Mouse (Mus musculus): ENCODE data around the gene Iqce.
"Not testable (repeated sequence)": the region's sequence is repeated elsewhere in the genome, so short reads cannot be mapped to it uniquely, and the experiment has no call there.

Gene Iqce

DNA sequence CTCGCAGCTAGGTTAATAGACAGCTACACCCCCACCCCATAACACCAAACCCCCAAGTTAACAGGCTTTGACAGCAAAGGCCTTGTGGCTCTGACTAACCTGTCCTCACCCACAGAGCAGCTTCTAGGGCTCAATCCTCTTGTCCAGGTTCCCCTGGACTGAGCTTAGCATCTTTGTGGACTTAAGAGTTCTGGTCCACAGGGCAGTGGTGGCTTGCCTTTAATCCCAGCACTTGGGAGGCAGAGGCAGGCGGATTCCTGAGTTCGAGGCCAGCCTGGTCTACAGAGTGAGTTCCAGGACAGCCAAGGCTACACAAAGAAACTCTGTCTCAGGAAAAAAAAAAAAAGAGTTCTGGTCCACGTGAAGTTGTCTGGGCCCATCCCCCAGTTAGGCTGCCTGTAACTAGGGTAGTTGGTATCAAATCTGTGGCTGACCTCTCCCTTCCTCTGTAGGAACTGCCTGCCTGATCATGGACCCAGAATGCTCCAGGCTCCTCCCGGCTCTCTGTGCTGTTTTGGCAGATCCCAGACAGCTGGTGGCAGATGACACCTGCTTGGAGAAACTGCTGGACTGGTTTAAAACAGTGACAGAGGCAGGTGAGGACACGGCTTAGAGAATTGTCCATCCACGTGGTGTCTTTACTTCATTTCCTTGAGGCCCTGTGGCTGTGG is 3.5 kb upstream of the Iqce start:
- in situ Hi-C loops (cut with MboI, MseI), result no loop called here

- in situ Hi-C loops (cut with MboI, MseI), result no loop called here
Observed at GRCm38 (mm10) chr5:140704378-140705251, 2.4 kb upstream of the Iqce start, which contains the start of gene Brat1. Gene Brat1, plus strand, starts transcription at chr5:140705011.

GRCm38 (mm10) chr5:140703480-140704377 is 1.6 kb upstream of the Iqce start:
- in situ Hi-C loops (cut with MboI, MseI), result no loop called here

- in situ Hi-C loops (cut with MboI, MseI), result no loop called here
Observed at GRCm38 (mm10) chr5:140702618-140703175, 519 bp upstream of the Iqce start.

GRCm38 (mm10) chr5:140701661-140702060 is 517 bp downstream of the Iqce start:
- in situ Hi-C loops (cut with MboI, MseI), result no loop called here

- in situ Hi-C loops (cut with MboI, MseI), result no loop called here
Observed at GRCm38 (mm10) chr5:140699776-140700175, 2.4 kb downstream of the Iqce start.

GRCm38 (mm10) chr5:140695987-140696386 is 6.2 kb downstream of the Iqce start:
- in situ Hi-C loops (cut with MboI, MseI), result no loop called here

DNA sequence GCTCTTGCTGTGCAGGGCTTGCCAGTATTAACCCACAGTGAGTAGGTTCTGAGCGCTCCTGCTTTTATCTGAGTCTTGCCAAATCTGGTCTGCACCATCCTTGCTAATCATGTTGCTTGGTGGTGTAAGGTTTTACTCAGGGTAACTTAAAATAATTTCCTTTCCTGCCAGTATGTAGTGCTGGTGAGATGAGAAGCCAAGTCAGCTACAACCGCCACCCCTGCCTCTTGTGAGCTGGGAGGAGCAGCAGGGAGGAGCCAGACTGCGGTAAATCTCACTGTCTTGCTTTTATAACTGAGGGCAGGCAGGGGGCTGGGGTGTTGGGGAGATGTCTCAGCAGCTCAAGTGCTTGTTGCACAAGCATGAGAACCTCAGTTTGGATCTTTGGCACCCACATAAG is 13.7 kb downstream of the Iqce start:
- in situ Hi-C loops (cut with MboI, MseI), result no loop called here

GRCm38 (mm10) chr5:140684343-140685148 is 17.6 kb downstream of the Iqce start:
- in situ Hi-C loops (cut with MboI, MseI), result no loop called here

DNA sequence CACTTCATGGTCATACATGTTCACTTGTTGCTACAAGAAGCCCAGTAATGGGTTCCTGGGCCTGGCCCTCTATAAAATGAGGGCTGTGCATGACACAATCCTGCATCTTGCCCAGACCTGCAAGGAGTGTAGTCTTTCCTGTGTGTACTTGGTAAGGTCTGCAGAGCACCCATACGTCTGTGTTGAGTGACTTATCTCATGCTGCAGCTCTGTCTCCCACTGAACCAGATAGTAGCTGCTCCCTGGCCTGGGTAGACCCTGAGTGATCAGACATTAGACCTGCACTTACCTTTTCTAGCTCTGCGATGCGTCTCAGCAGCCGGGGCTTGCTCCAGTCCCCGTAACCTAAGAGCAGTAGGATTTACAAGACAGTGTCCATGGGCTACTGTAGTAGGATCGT is 20.1 kb downstream of the Iqce start:
- in situ Hi-C loops (cut with MboI, MseI), result no loop called here

DNA sequence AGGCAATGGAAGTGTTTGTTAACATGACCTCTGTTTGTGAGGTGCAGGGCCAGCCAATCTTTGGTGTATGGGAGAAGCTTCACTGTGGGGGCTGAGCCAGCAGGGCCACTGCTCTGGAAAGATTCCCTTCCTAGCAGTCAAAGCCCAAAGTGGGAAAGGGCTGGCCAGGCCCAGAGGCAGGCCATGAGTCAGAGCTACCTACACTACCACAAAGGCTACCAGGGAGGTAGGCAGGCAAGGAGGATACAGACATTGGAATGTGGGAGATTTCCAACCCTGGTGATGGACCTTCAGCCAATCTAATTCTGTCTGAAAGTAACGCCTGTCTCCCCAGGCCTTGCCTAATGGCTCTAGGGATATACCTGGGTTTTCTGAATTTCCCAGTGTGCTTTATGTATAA is 21.2 kb downstream of the Iqce start:
- in situ Hi-C loops (cut with MboI, MseI), result no loop called here

DNA sequence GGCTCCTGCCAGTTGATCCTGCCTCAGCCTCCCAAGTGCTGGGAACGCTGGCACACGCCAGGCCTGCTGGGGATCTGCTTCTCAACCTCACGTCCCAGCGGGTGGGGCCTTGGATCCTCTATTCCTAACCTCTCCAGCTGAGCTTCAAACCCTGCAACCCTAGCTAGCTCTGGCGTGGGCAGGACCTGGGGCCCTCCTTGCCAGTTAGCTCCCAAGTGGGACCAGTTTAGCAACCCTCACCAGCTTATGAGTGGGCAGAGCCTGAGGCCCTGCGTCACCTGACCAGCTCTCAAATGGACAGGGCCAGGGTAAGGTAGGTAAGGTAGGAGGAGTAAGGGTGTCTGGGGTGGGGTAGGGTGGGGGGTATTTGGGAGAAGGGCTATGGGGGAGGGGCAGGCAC is 22.1 kb downstream of the Iqce start:
- in situ Hi-C loops (cut with MboI, MseI), result no loop called here

- in situ Hi-C loops (cut with MboI, MseI), result no loop called here
Observed at GRCm38 (mm10) chr5:140677137-140677536, 25.0 kb downstream of the Iqce start.

DNA sequence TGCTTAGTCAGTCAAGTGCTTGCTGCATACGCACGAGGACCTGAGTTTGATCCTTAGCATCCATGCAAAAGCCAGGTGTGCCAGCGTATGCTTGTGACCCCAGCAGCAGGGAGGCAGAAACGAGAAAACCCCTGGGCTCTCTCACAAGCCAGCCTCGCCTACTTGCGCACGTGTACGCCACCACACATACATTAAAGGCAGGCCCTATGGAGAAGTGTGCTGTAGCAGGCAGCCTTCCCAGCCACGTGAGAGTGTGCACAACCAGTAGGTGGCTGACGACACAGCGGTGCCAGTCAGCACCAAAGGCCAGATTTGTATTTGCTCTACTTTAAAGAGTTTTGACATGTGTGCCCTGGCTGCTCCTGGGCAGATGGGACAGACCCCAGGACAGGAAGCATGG is 26.5 kb downstream of the Iqce start:
- in situ Hi-C loops (cut with MboI, MseI), result no loop called here

DNA sequence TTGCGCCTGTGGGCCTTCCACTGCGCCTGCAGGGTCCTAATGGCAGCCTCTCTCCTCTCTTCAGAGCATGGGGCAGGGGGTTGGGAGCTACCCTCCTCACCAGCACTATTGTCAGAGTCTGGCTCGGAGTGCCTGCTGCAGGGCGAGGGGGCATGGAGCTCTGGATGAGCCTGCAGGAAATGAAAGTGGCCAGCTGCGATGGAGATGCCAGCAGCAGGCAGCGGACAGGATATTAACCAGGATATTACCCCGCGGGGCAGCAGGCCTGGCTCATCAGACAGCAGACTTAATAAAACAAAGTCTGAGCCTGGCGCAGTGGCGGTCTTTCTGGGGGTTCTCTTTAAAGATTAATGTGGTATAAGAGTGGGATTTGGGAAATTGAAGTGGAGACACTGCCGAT is 27.1 kb downstream of the Iqce start:
- in situ Hi-C loops (cut with MboI, MseI), result no loop called here

DNA sequence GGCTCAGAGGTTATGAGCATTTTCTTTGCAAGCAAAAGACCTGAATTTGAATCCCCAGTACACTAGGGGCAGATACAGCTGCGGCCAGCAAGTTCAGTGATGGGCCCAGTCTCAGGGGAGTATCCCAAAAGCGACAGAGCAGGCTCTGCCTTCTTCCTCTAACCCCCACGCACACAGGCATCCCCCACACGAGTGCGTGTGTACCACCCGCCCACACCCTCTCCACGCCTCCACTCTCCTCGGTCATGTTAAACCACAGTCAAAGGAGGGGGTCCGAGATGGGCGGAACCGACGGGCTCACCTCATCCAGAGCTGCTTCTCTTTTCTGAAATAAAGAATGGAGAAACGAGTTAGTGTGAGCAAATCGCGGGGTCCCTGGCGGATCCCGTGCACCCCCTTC is 28.1 kb downstream of the Iqce start:
- in situ Hi-C loops (cut with MboI, MseI), result no loop called here

DNA sequence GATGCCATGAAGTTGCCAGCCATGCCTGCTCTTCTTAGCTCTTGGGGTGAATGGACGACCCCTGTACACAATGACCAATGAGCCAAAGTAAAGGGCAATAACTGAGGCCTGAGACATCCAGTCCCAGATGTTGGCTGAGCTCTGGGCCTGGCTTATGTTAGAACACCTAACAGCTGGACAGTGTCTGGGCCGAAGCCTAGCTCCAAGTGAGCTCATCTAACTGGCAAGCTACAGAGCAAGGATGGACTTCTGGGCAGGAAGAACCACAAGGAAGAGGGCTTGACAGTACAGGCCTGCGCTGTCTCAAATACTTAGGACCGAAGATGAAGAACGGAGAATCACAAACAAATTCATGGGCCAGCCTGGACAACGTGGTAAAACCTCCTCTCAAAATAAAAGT is 29.6 kb downstream of the Iqce start:
- in situ Hi-C loops (cut with MboI, MseI), result not testable (repeated sequence)

DNA sequence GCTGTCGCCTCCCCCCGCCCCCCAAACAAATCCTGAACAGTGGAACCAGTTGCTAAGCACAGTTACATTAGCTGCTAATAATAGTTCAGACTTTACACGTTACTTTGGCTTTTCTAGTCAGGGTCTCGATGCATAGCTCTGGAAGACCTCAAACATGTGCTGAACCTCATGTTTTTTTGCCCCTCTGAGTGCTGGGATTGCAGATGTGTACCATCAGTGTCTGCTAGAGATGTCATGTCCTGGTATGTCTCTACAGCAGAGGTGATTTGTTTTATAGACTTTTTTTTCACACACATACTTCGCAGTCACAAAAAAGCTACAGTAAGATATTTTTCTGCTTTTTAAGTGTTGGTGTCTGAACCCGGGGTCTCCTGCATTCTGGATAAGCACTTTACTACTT is 30.1 kb downstream of the Iqce start:
- in situ Hi-C loops (cut with MboI, MseI), result no loop called here

- in situ Hi-C loops (cut with MboI, MseI), result no loop called here
Observed at GRCm38 (mm10) chr5:140663621-140664180, 38.5 kb downstream of the Iqce start.
